Mouse (Mus musculus) C2C12 (cell line): ENCODE data around the gene Kremen1.

ENCODE experiments used
- CTCF ChIP-seq: IDR thresholded peaks from one replicate; pipeline ENCODE4 v1.5.1; 2011; ENCODE audit not compliant: control insufficient read depth, insufficient read depth, insufficient read length
- FOSL1 ChIP-seq: IDR thresholded peaks from one replicate; pipeline ENCODE4 v1.8.0; 2011; ENCODE audit warnings: mild to moderate bottlenecking, low read length; ENCODE audit not compliant: poor library complexity, insufficient read depth, severe bottlenecking

- TF ChIP-seq CTCF (no peak), FOSL1 (no peak)
Measured at GRCm38 (mm10) chr11:5188170-5188569, 73.2 kb downstream of the Kremen1 start.
